Comparison of ENCODE assay signal across 8 mouse cellular contexts in the genomic region with DNA sequence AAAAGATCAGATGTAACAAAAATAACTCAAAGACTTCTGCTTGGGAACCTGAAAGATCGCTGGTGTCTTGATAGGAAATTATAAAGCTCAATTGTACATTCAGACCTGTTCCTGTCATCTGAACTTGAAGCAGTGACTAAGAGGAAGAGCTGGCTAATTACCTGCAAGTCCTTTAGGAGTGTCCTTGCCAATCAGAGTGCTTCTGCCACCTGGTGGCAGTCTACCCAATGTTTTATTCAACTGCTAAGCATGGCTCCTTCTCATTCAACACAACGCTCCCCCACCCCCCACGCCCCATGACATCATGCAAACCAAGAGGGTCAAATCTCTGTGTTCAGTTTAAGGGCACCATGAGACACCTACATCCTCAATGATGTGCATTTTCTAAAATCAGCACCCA. TPM values are rescaled to one million over a fixed set of nuclear protein-coding genes. Genes with fewer than 3 reads are reported as not detected.
DNase-seq lines count a peak whose midpoint lies in the region; ATAC-seq and TF ChIP-seq lines count a peak whose summit lies in the region.

No protein-coding gene starts in this region.

- TF ChIP-seq CTCF in heart, adult 2 months (IDR thresholded peaks at IDR 0.05): peak; percentile 84

- no peaks in the 10 kb centered on the region for H3K9me3 ChIP-seq in kidney, embryonic 14.5 days (ENCODE audit: control insufficient read depth, low read length)
- no peaks in the 10 kb centered on the region for H3K9me3 ChIP-seq in limb, embryonic 11.5 days (ENCODE audit: control insufficient read depth, low read length)

- H3K4me3 ChIP-seq in heart, adult 2 months: no peak overlapping the region
- H3K4me3 ChIP-seq in kidney, embryonic 14.5 days (ENCODE audit: low read length): no peak overlapping the region
- no peak overlapping the region for H3K4me3 ChIP-seq in limb, embryonic 11.5 days (ENCODE audit: low read depth, low read length)

- H3K4me2 ChIP-seq in kidney, embryonic 14.5 days (replicated peaks; ENCODE audit: low read depth, low read length): no peak overlapping the region
- no peak overlapping the region for H3K4me2 ChIP-seq in limb, embryonic 11.5 days (ENCODE audit: low read depth, severe bottlenecking)

- no peak for TF ChIP-seq POLR2A in heart, adult 2 months (IDR thresholded peaks at IDR 0.05; ENCODE audit: insufficient read depth, low read depth, low read length)

- no peak overlapping the region for H3K9ac ChIP-seq in heart, adult 2 months (ENCODE audit: low read depth, low read length)
- no peak overlapping the region for H3K9ac ChIP-seq in kidney, embryonic 14.5 days (ENCODE audit: low read depth, low read length)
- no peak overlapping the region for H3K9ac ChIP-seq in limb, embryonic 11.5 days (ENCODE audit: low read length)

- H3K4me1 ChIP-seq in heart, adult 2 months (ENCODE audit: control insufficient read depth, insufficient read depth, low read length): no peaks in the 10 kb centered on the region
- H3K4me1 ChIP-seq in kidney, embryonic 14.5 days (ENCODE audit: control insufficient read depth, insufficient read depth, low read length): peaks cover 28% of the 10 kb centered on the region
- no peaks in the 10 kb centered on the region for H3K4me1 ChIP-seq in limb, embryonic 11.5 days (ENCODE audit: control insufficient read depth, insufficient read depth, low read length)

- H3K27me3 ChIP-seq in heart, adult 2 months (ENCODE audit: control insufficient read depth, insufficient read depth, low read length): no peaks in the 10 kb centered on the region
- H3K27me3 ChIP-seq in kidney, embryonic 14.5 days (ENCODE audit: control insufficient read depth, insufficient read depth, low read length): no peaks in the 10 kb centered on the region
- H3K27me3 ChIP-seq in limb, embryonic 11.5 days (ENCODE audit: control insufficient read depth, insufficient read depth, low read length): no peaks in the 10 kb centered on the region

- ATAC-seq in kidney, embryonic 14.5 days (ENCODE audit: low FRiP score, low TSS enrichment): peak; percentile 33; the same call in 1 of the 2 replicates
- ATAC-seq in limb, embryonic 11.5 days (ENCODE audit: insufficient number of reproducible peaks, low FRiP score, low TSS enrichment, low read depth): no peak

- intact Hi-C loops in heart, adult 2 months (cut with DNase I): loop anchor here (1.0 to 10.0 kb wide), 5 partner anchors 56 to 505 kb away; no protein-coding TSS in a partner anchor

- no peak overlapping the region for H3K27ac ChIP-seq in heart, adult 2 months
- no peak overlapping the region for H3K27ac ChIP-seq in kidney, embryonic 14.5 days (ENCODE audit: low read depth, low read length)
- H3K27ac ChIP-seq in limb, embryonic 11.5 days (replicated peaks; ENCODE audit: low read depth, low read length): no peak overlapping the region

- 0 out of 2 replicates have a peak, but pooled peaks have one; percentile 34 for TF ChIP-seq EP300 in heart, adult 2 months (IDR thresholded peaks at IDR 0.05; ENCODE audit: insufficient read depth, low read depth, low read length)

- peak; percentile 74 for DNase-seq in CD4-positive, CD25-positive, alpha-beta regulatory T cell, adult 2 months (ENCODE audit: low read depth, low spot score)
- DNase-seq in adrenal gland, postnatal 14 days: peak; percentile 88
- DNase-seq in embryo, embryonic 9.5 days (ENCODE audit: extremely low spot score): peak; percentile 75
- peak; percentile 58 to 68 for DNase-seq in heart, adult 2 months
- peak; percentile 81 for DNase-seq in limb, embryonic 11.5 days (ENCODE audit: low spot score)
- DNase-seq in naive thymus-derived CD4-positive, alpha-beta T cell, adult 2 months (ENCODE audit: low read depth): peak; percentile 63
- DNase-seq in testis, postnatal 10 days (ENCODE audit: low spot score): peak; percentile 88

- H3K79me2 ChIP-seq in heart, adult 2 months (replicated peaks; ENCODE audit: control insufficient read depth, insufficient read depth, low read length): no peaks in the 10 kb centered on the region

- no peaks in the 10 kb centered on the region for H3K36me3 ChIP-seq in heart, adult 2 months (ENCODE audit: control insufficient read depth, insufficient read depth, low read length)
- no peaks in the 10 kb centered on the region for H3K36me3 ChIP-seq in kidney, embryonic 14.5 days (ENCODE audit: control insufficient read depth, insufficient read depth, low read length)
- H3K36me3 ChIP-seq in limb, embryonic 11.5 days (ENCODE audit: control insufficient read depth, insufficient read depth, low read length): no peaks in the 10 kb centered on the region

- WGBS in heart, adult 2 months: 6% methylated on average over 3 of the region's 3 CpGs
- 8% methylated on average over 3 of the region's 3 CpGs for WGBS in kidney, embryonic 14.5 days
- 25% methylated on average over 3 of the region's 3 CpGs for WGBS in limb, embryonic 11.5 days

RNA-seq across cellular contexts. Expression of a gene that starts 28.3 kb away (rescaled TPM):
- 4.1 and 4.9 TPM in 2 replicates for total RNA-seq in adrenal gland, postnatal 14 days (2021)
- under 1 TPM; 0.68 to 0.75 TPM for total RNA-seq in heart, adult 2 months (2021)
- 0.57 and 0.73 TPM in 2 replicates for polyA plus RNA-seq in heart, adult 2 months (2012; rRNA removed)
- 1.7 and 1.8 TPM in 2 replicates for polyA plus RNA-seq in kidney, embryonic 14.5 days (2014; fragmentation: Nextera tagmentation; extraction: Ambion mirVana)
- 1.6 and 2.4 TPM in 2 replicates for polyA plus RNA-seq in limb, embryonic 11.5 days (2014; fragmentation: Nextera tagmentation; extraction: Ambion mirVana)

RNA-seq across cellular contexts. Expression of a gene that starts 28.5 kb away (rescaled TPM):
- 7.3 and 7.8 TPM in 2 replicates for total RNA-seq in adrenal gland, postnatal 14 days (2021)
- 1 to 10 TPM; 2.5 to 2.6 TPM for total RNA-seq in heart, adult 2 months (2021)
- polyA plus RNA-seq in heart, adult 2 months (2012; rRNA removed): 2.5 and 4.0 TPM in 2 replicates
- 6.5 and 7.5 TPM in 2 replicates for polyA plus RNA-seq in kidney, embryonic 14.5 days (2014; fragmentation: Nextera tagmentation; extraction: Ambion mirVana)
- polyA plus RNA-seq in limb, embryonic 11.5 days (2014; fragmentation: Nextera tagmentation; extraction: Ambion mirVana): 3.7 and 4.3 TPM in 2 replicates
